Mouse (Mus musculus): ENCODE results near the gene Gm21833. TPM values are rescaled to one million over a fixed set of nuclear protein-coding genes. Genes with fewer than 3 reads are reported as not detected.
"Not testable (repeated sequence)": the region's sequence is repeated elsewhere in the genome, so short reads cannot be mapped to it uniquely, and the experiment has no call there.

Gene Gm21833
- not detected in 2 replicates for total RNA-seq (2014; rRNA removed; ENCODE audit: low replicate concordance)
- not detected in 2 replicates for polyA plus RNA-seq (2015; fragmentation: Nextera tagmentation; extraction: Ambion mirVana)

- not testable (repeated sequence) for ATAC-seq (ENCODE audit: insufficient read depth, low read depth); H3K9ac ChIP-seq (replicated peaks; ENCODE audit: low read depth, low read length); H3K4me3 ChIP-seq (ENCODE audit: low read depth, low read length); H3K27ac ChIP-seq (ENCODE audit: low read depth); DNase-seq (ENCODE audit: low spot score); H3K27me3 ChIP-seq (ENCODE audit: control insufficient read depth, insufficient read depth, low read length); H3K4me1 ChIP-seq (ENCODE audit: control insufficient read depth, insufficient read depth); H3K9me3 ChIP-seq (replicated peaks; ENCODE audit: control insufficient read depth, low read length); H3K36me3 ChIP-seq (replicated peaks; ENCODE audit: control insufficient read depth, insufficient read depth, low read length); H3K4me2 ChIP-seq (ENCODE audit: low read depth, low read length)
- 65% methylated on average over 2 of the region's 2 CpGs for WGBS
Measured at GRCm38 (mm10) chr16:82828082-82828481, at the start of gene Gm21833. Gene Gm21833 (plus strand): TSS chr16:82828382.

GRCm38 (mm10) chr16:82789521-82789920 is 38.7 kb upstream of the Gm21833 start:
- Histone ChIP-seq H3K27ac (ENCODE audit: low read depth) (no peak overlapping the region), H3K4me2 (ENCODE audit: low read depth, low read length) (no peak overlapping the region), H3K4me1 (ENCODE audit: control insufficient read depth, insufficient read depth) (no peaks in the 10 kb centered on the region), H3K27me3 (ENCODE audit: control insufficient read depth, insufficient read depth, low read length) (no peaks in the 10 kb centered on the region), H3K9ac (replicated peaks; ENCODE audit: low read depth, low read length) (no peak overlapping the region), H3K4me3 (ENCODE audit: low read depth, low read length) (no peak overlapping the region), H3K9me3 (replicated peaks; ENCODE audit: control insufficient read depth, low read length) (no peaks in the 10 kb centered on the region), H3K36me3 (replicated peaks; ENCODE audit: control insufficient read depth, insufficient read depth, low read length) (no peaks in the 10 kb centered on the region)
- DNase-seq (ENCODE audit: low spot score) (no peak), ATAC-seq (ENCODE audit: insufficient read depth, low read depth) (no peak)
- no peak for TF ChIP-seq CTCF (IDR thresholded peaks at IDR 0.05; ENCODE audit: low read depth)
- no peak for TF ChIP-seq EP300 (IDR thresholded peaks at IDR 0.05; ENCODE audit: low read depth)

- H3K27me3 ChIP-seq (ENCODE audit: control insufficient read depth, insufficient read depth, low read length) = no peaks in the 10 kb centered on the region
- H3K4me2 ChIP-seq (ENCODE audit: low read depth, low read length) = no peak overlapping the region
- ATAC-seq (ENCODE audit: insufficient read depth, low read depth) (no peak), DNase-seq (ENCODE audit: low spot score) (no peak)
- TF ChIP-seq CTCF (IDR thresholded peaks at IDR 0.05; ENCODE audit: low read depth) = no peak
- no peak for TF ChIP-seq EP300 (IDR thresholded peaks at IDR 0.05; ENCODE audit: low read depth)
- WGBS = 68% methylated on average over 4 of the region's 4 CpGs
- no peaks in the 10 kb centered on the region for H3K4me1 ChIP-seq (ENCODE audit: control insufficient read depth, insufficient read depth)
- no peaks in the 10 kb centered on the region for H3K36me3 ChIP-seq (replicated peaks; ENCODE audit: control insufficient read depth, insufficient read depth, low read length)
- H3K9ac ChIP-seq (replicated peaks; ENCODE audit: low read depth, low read length) = no peak overlapping the region
- no peak overlapping the region for H3K27ac ChIP-seq (ENCODE audit: low read depth)
- no peaks in the 10 kb centered on the region for H3K9me3 ChIP-seq (replicated peaks; ENCODE audit: control insufficient read depth, low read length)
- H3K4me3 ChIP-seq (ENCODE audit: low read depth, low read length) = no peak overlapping the region
Measured at GRCm38 (mm10) chr16:82796489-82796888, 31.7 kb upstream of the Gm21833 start.

- no peak for DNase-seq (ENCODE audit: low spot score)
- Histone ChIP-seq H3K27me3 (ENCODE audit: control insufficient read depth, insufficient read depth, low read length) (no peaks in the 10 kb centered on the region), H3K9ac (replicated peaks; ENCODE audit: low read depth, low read length) (no peak overlapping the region), H3K4me1 (ENCODE audit: control insufficient read depth, insufficient read depth) (no peaks in the 10 kb centered on the region), H3K27ac (ENCODE audit: low read depth) (no peak overlapping the region), H3K4me2 (ENCODE audit: low read depth, low read length) (no peak overlapping the region), H3K9me3 (replicated peaks; ENCODE audit: control insufficient read depth, low read length) (no peaks in the 10 kb centered on the region), H3K4me3 (ENCODE audit: low read depth, low read length) (no peak overlapping the region), H3K36me3 (replicated peaks; ENCODE audit: control insufficient read depth, insufficient read depth, low read length) (no peaks in the 10 kb centered on the region)
- no peak for ATAC-seq (ENCODE audit: insufficient read depth, low read depth)
- TF ChIP-seq CTCF (IDR thresholded peaks at IDR 0.05; ENCODE audit: low read depth) (no peak), EP300 (IDR thresholded peaks at IDR 0.05; ENCODE audit: low read depth) (no peak)
Measured at GRCm38 (mm10) chr16:82815255-82815654, 12.9 kb upstream of the Gm21833 start.

GRCm38 (mm10) chr16:82816615-82817014 is 11.6 kb upstream of the Gm21833 start:
- H3K9me3 ChIP-seq (replicated peaks; ENCODE audit: control insufficient read depth, low read length) = no peaks in the 10 kb centered on the region
- H3K4me3 ChIP-seq (ENCODE audit: low read depth, low read length) = no peak overlapping the region
- no peaks in the 10 kb centered on the region for H3K36me3 ChIP-seq (replicated peaks; ENCODE audit: control insufficient read depth, insufficient read depth, low read length)
- WGBS = 54% methylated on average over 2 of the region's 2 CpGs
- TF ChIP-seq CTCF (IDR thresholded peaks at IDR 0.05; ENCODE audit: low read depth) (no peak), EP300 (IDR thresholded peaks at IDR 0.05; ENCODE audit: low read depth) (no peak)
- no peak overlapping the region for H3K9ac ChIP-seq (replicated peaks; ENCODE audit: low read depth, low read length)
- no peaks in the 10 kb centered on the region for H3K27me3 ChIP-seq (ENCODE audit: control insufficient read depth, insufficient read depth, low read length)
- DNase-seq (ENCODE audit: low spot score) (no peak), ATAC-seq (ENCODE audit: insufficient read depth, low read depth) (no peak)
- H3K27ac ChIP-seq (ENCODE audit: low read depth) = no peak overlapping the region
- no peaks in the 10 kb centered on the region for H3K4me1 ChIP-seq (ENCODE audit: control insufficient read depth, insufficient read depth)
- H3K4me2 ChIP-seq (ENCODE audit: low read depth, low read length) = no peak overlapping the region

- DNase-seq (ENCODE audit: low spot score) (no peak), ATAC-seq (ENCODE audit: insufficient read depth, low read depth) (no peak)
- no peak overlapping the region for H3K4me3 ChIP-seq (ENCODE audit: low read depth, low read length)
- no peaks in the 10 kb centered on the region for H3K4me1 ChIP-seq (ENCODE audit: control insufficient read depth, insufficient read depth)
- H3K27me3 ChIP-seq (ENCODE audit: control insufficient read depth, insufficient read depth, low read length) = no peaks in the 10 kb centered on the region
- no peak overlapping the region for H3K27ac ChIP-seq (ENCODE audit: low read depth)
- H3K9me3 ChIP-seq (replicated peaks; ENCODE audit: control insufficient read depth, low read length) = no peaks in the 10 kb centered on the region
- no peak for TF ChIP-seq CTCF (IDR thresholded peaks at IDR 0.05; ENCODE audit: low read depth)
- no peak for TF ChIP-seq EP300 (IDR thresholded peaks at IDR 0.05; ENCODE audit: low read depth)
- no peaks in the 10 kb centered on the region for H3K36me3 ChIP-seq (replicated peaks; ENCODE audit: control insufficient read depth, insufficient read depth, low read length)
- WGBS = 69% methylated on average over 2 of the region's 2 CpGs
- H3K9ac ChIP-seq (replicated peaks; ENCODE audit: low read depth, low read length) = no peak overlapping the region
- H3K4me2 ChIP-seq (ENCODE audit: low read depth, low read length) = no peak overlapping the region
Measured at GRCm38 (mm10) chr16:82855752-82856151, 27.6 kb downstream of the Gm21833 start.
